Mouse (Mus musculus): ENCODE results near the gene Chst11.
A peak's percentile ranks its signal among the peaks of the same experiment; 100 is the strongest.

The Chst11 gene

DNA sequence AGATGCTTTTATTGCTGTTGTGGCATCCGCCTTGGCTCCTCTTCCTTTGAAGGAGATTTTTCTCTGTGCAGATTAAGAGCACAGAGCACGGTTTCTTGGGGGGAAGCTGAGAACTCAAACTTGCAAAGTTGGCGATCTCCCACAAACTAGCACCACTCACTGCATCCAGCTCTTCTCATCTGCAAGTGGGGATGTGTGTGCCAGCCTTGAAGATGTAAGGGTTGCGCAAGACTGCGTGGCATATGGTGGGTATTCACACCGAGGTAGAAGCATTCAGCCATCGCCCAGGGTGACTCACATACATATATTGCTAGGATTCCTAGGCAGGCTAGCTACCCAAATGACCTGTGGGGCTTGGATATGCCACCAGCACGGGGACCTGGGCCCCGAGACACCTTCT lies 52.9 kb downstream of the Chst11 start:
- DNase-seq: no peak

DNA sequence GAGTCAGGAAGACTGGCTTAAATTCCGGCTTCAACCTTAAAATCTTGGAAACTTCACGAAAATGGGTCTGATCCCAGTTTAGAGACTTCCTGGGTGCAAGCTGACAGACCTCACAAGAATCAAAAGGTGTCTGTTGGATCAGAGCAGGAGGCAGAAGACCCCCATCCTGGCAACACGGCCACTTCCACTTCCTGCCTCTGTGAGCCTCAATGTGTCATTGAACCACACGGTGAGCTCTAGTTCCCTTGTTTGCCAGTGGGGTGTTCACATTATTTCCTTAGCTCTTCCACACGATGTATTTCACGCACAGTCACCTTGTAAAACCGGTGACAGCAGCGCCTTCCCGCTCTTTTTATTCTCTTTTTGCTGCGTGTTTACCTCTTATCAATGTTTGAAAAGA lies 54.1 kb downstream of the Chst11 start:
- DNase-seq: no peak

DNA sequence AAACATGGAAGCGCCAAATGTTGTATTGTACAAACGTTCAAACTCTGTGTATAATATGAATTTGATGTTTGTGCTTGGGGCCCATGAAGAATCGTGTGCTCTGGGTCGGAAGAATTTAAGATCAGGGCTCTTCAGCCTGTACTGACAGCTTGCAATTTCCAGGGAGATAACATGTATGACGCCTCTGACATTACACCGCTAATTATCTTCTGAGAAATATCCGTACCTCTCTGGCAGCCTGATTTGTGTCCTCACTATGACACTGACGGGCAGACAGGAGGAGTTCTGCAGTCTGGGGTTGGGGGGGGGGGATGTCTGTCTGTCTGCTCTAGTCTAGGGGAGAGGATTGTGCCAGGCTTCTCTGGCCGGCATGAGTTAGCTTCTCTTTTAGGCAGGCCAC lies 56.6 kb downstream of the Chst11 start:
- DNase-seq: no peak

DNA sequence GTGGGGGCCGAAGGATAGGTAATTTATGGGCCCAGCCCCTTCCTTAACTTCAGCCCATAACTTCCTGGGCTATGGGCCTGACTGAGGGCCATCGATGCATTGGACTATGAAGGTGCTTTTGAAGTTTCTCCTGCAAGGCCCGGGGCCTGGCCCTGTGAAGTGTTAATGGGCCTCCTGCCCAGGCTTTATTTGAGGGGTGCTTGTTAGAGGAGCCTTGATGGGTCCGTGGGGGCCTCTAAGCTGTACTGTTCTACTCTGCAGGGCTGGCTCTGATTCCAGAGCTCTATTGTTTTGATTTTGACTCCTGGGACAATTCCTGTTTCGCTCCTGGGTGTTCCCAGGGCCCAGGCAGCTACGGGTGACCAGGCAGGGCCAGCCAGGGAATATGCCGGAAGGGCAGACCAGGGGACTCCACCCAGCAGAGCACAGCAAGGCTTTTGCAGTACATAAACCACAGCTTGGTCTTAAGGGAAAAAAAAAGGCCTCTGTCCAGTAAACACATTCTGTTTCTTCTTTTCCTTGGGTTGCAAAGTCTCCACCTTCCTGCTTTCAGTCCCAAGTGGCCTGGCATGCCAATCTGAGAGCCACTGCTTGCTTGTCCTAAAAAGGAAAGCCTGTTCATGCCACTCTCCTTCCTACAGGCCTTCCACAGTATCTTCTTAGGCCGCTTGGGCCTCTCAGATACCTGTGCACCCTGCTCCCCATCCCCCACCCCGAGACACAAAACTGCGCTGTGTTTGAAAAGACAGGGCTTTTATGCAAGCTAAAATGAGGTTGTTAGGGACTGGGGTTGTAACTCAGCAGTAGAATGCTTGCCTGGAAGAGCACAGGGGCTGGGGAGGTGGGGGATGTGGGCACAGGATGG lies 57.5 kb downstream of the Chst11 start:
- DNase-seq: no peak

DNA sequence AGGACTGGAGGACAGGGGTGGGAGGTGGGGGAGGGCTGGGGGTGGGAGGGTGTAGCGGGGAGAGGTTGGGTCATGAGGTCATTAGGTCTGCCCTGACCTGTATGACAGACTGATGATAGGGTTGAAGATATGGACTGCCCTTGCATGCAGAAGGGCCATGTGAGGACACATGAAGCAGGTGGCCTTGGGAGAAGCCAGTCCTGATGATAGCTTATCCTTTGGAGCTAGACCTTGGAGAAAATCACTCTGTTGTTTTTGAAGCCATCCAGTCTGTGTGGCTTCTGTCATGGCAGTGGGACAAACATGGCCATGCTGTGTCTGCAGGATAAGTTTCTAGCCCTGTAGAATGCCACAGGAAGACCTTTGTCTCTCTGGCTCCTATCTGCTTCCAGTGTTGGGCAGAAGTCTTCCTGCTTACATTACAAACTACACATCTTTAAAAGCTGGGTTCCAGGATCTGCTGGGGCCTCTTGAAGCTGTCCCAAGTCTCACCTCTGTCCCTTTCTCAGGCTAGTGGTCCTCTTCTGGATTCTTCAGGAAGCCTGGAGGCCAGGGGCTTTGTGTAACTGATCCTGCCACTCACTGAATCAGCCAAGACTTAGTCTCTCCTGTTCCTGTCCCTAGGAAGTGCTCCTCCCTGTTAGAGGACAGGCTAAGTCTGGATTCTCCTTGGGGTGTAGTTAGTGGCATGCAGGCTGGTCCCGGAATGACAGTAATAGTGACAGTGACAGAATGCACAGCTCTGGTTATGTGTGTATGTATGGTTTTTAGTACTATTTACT lies 58.4 kb downstream of the Chst11 start:
- DNase-seq: no peak

DNA sequence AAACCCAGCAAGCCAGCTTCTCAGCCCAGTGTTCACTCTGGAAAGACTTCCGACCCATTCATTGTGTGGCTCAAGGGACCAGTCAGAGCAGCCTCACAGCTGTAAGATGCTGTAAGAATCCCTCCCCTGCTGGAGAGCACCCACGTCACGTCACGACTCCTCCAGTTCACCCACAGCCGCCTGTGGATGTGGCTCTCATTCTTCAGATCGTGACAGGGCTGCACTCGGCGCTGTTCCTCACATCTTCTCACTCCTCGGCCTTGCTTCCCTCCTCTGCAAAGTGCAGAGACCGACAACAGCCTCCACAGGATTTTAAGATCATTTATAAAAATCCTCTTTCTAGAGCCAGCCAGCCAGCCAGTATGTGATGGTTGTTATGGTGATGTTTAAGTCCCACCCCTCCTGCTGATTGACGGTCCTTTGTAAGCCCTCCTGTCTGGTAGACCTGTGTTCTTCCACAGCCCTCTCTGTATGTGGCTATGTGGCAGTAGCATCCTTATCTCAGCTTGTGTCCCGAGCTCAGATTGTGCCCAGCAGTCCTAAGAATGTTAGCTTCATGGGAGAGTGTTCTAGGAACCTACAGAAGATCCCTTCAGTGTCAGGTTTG lies 64.0 kb downstream of the Chst11 start:
- DNase-seq: no peak

DNA sequence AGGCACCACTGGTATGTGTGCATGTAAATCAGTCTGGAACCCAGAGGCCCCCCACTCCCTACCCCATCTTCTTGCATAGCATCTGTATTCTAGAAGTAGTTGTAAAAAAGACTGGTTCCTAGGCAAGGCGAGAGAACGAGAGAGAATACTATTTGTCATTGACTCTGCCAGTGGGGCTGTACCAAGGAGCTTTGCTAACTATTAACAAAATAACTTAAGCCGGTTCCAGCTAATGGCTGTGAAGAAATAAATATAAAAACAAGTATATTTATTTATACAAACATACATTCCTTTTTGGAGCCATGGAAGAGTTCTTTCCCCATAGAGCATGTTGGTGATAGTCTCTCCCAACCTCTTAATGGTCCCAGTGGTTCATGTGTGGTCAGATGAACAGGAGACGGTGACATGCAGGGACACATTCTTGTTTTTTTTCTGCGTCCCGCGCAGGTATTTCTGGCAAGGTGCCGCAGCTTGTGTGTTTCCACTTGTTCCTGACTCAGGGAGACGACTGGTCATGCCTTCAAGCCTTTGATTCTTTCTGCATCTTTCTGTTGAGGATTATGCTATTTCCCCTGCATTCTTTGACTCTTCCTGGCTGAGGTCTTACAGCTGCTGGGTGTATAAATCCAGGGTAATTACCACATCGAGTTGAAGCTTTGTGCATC lies 68.7 kb downstream of the Chst11 start:
- DNase-seq: no peak

DNA sequence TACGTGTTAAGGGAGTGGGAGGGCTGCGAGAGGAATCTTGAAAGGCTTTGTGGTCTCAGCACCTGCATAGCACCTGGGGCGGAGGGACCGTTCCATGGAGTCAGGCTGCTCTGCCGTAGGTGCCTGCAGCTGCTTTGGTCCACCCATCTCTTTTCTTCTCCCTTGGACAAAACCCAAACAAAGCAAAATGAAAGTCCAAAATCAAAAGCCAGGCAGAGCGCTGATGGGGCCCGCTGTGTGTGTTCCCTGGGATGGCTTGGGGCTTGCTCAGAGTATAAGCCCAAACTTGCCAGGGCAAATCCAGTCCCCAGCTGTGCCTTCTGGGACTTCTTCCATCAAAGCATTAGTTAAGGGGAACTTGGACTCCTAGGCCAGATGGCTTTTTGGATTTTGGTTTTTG lies 71.0 kb downstream of the Chst11 start:
- DNase-seq: no peak

DNA sequence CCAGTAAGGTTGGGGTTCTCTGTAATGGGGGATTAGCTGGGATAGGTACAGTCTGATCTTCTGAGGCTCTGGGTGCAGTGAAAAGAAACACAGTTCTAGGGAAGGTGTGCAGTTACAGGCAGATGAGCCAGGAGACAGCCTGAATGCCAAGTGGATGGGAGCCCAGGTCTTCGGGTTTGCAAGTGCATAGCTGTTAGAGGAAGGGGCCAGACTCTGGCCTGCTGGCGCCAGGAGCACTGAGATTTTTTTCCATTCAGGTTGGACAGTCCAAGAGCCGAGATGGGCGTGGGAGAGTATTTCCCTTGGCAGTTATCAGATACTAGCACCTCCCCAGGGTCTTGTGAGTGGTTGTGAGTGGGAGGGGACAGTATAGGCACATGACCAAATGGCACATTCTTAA lies 71.6 kb downstream of the Chst11 start:
- no peak for DNase-seq

DNA sequence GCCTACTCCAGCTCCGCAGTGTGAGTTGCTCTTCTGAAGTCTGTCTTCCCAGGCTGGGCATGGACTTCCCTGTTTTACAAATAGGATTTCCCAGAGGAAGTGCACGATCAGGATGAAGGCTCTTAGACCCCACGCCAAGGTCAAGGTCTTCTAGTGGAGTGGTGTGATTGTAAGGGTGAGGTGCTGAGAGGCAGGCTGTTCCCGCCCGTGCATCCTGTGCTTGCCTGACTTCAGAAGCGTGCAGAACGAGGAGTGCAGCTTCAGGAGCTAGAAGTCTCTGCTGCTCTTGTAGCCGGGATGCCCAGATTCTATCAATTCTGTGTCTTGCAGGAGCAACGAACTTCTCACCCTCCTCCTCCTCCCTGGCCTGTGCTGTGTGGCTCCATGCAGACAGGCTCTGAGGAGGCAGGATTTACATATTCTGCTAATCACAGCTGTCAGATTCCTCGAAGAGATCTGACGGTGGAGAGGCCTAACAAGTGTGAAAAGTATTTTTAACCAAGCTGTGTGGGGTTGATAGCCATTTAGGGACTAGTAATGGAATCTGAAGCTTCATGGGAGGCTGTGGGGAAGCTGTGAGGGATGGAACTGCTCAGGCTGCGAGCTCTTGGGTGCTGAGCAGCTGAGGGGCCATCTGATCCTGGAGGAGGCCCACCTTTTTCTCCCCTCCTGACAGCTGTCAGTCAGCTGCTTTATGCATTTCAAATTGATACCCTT lies 74.9 kb downstream of the Chst11 start:
- no peak for DNase-seq

DNA sequence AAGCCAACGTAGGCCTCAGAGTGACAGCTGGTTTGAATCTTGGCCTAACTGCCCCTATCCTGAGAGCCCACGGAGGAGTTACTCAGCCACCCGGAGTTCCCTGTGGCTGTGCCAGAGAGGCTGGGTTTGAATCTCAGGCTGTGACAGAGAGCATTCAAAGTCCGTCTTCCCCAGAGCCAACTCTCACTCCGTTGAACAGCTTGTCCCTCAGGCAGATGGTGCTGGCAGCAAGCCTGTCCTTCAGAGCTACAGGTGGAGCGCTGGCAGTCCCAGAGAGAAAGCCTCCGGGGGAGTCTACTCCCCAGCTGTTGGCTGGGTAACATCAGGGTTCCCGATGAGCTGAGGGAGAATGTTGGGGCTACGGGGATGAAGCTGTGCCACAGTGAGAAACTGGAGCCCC lies 77.0 kb downstream of the Chst11 start:
- peak; percentile 80 for DNase-seq

DNA sequence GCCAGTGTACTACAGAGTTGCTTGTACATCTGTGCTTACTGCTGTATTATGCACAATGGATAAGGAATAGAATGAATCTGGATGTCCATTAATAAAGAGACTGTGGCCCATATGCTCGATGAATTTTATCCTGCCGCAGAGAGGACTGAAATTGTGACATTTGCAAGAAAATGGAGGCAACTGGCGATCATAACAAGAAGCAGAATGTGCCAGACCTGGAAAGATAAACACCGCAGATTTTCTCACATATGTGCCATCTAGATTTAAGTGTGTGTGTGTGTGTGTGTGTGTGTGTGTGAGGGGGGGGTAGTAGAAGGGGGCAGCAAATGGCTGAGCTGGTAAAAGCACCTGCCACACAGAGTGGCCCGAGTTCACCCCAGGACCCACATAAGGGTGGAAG lies 79.5 kb downstream of the Chst11 start:
- no peak for DNase-seq

DNA sequence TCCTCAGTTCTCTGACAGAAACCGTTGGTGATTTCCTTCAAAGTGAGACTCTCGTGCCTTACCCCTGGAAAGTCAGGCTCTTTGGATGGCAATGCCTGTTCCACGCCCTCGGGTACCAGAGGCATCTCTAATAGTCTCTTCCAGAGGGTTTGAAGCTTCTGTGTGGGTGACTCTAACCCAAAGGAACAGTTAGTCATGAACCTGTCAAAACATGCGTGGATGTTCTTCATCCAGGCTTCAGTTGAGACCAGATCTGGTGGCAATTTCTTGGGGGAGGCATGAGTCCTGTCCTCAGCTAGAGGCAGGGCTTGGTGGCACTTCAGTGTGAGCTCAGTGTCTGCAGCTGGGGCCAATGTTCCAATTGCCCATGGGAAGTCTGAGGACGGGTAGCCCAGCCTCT lies 80.9 kb downstream of the Chst11 start:
- DNase-seq: no peak

DNA sequence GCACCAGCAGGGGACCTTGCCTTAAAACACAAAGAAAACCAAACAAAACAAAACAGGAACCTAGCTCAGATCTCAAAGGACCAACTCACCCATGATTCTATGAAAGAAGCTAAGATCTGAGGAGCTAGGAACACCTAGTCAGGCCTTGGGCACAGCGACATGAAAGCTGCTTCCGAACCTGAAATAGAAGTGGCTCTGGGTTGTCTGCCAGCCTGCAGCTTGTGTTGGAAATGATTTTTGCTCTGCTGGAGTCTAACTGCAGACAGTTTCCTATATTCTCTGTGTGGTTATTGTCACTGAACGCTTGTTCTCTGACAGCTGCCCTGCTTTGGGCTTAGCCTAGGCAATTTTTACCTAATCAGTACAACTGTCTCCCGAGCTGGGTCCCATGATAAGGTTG lies 82.0 kb downstream of the Chst11 start:
- no peak for DNase-seq

DNA sequence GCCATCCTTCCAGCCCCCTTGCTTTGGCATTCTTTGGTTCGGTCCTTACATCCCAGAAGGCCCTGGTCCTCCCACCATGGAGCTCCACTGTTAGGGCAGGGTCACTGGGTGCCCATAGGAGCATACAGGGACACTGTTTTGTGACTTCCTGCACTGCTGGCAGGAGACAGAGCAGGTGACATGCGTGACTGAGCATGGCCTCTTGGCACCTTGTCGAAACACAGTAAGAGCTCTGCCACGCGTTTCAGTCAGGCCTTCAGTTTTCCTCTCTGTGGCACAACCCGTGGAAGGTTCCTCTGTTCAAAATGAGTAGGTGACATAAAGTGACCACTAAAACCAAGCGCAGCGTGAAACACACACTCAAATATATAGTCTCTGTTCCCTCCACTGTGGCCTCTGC lies 83.2 kb downstream of the Chst11 start:
- DNase-seq: no peak

DNA sequence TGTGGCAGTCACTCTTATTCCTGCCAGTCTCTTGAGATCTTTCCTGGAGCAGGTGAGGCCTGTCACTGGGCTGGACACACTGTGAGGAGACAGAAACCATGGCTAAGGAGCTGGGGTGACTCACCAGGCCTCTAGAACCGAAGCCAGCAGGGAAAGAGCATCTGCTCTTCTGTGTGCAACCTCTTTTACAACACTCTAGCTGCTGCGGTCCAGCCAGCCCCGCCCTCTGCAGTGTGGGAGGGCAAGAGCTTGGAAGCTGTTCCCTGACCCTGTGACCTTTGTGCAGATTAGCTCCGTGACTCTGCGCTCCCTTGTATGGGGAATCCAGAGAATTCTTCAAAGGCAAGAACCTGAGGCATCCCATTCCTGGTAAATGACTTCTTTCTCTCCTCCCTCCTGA lies 84.5 kb downstream of the Chst11 start:
- DNase-seq: no peak

DNA sequence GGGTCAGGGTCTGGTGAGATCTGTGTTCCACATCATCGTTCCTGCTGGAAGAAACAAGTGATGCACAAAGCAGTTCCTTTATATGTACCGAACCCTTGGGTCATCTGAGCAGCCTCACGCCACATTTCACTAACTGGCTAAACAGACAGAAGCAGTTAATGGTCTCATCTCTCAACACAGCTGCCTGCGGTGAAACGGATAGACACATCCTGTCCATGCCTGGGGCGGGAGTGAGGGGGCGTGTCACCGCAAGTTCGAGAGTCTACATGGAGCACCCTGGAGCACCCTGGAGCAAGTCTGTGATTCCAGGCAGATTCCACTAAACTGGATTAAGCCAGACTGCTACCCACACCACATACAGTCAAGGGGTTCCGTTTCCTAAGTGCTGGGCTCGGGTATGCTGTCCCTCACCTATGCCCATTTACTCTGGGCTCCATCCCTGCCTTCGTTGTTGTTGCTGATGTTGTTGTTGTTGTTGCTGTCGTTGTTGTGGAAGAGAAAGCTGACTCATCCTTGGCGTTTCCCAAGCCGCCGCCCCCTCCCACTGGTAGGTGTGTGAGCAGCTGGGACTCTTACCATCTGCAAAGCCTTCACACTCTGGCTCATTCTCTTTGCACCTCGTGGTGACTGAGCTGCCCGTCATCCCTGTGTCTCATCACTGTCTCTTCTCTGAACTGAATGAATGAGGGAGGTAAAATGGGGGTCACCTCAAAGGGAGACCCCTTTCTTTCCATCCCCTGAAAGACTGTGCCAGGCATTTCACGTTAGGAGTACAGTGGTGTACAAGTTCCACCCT lies 86.7 kb downstream of the Chst11 start:
- no peak for DNase-seq

DNA sequence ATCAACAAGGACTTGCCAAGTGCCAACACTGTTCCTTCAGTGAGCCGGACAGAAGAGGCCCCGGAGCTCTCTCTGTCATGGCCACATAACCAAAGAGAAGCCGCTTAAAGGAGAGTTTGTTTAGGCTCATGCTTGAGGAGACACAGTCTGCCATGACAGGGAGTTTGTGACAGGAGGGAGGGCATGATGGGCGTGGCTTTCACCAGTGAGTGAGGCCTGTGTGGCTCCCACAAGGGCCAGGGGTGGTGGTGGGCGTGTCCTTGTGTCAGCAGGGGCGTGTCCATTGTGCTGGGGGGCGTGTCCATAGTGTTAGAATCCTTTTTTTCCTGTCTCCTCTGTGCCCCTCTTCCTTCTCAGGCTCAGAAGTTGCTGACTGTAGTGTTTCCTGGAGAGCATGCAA lies 87.8 kb downstream of the Chst11 start:
- no peak for DNase-seq

DNA sequence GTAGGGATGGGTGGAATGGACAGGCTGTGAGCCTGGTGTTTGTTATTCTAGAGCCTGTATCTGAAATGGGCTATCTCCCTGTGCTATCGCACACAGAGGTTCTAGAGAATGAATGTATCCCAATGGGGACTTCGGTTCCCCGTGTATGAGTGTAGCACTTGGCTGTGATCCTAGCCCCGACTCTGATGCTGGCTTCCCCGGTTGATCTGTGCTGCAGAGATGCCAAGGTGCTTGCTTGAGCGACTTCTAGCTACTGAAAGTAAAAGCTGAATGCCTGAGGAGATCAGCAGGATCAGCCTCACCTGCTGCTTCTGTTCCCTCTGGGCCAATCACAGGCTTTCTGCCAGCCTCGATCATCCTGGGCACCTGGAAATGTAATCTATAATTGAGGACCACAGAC lies 91.5 kb downstream of the Chst11 start:
- peak; percentile 18 for DNase-seq

DNA sequence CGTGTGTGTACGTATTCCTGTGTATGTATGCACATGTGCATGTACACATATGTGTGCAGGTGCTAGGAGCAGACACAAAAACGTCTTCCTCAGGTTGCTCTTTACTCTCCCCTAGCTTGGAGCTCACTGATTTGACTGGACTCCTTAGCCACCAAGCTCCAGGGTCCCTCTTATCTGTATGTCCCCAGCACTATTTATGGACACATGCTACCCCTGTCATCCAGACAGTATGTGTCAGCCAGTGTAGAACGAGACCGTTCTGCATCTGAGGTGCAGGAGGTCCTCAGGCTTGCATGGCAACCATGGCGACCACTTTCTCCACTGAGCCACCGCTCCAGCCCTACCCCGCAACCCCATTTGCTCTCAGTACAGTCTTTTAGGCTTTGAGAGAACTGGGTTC lies 93.4 kb downstream of the Chst11 start:
- DNase-seq: no peak

DNA sequence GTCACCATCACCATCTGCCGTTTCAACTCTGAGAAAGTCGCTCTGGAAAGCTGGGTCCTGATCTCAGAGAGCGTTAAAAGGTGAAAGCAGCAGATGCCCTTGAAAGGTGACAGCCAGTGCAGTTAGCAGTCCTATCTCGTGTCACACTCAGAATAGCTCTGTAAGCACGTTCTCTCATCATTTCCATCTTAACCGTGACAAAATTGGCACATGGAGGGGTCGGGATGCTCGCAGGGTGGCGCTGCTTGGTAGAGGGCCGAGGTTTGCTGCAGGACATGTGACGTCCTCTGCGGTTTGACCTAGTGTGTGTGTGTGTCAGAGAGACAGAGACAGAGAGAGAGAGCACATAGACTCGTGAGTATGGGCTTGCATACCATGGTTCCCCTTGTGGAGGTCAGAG lies 94.5 kb downstream of the Chst11 start:
- DNase-seq: no peak

DNA sequence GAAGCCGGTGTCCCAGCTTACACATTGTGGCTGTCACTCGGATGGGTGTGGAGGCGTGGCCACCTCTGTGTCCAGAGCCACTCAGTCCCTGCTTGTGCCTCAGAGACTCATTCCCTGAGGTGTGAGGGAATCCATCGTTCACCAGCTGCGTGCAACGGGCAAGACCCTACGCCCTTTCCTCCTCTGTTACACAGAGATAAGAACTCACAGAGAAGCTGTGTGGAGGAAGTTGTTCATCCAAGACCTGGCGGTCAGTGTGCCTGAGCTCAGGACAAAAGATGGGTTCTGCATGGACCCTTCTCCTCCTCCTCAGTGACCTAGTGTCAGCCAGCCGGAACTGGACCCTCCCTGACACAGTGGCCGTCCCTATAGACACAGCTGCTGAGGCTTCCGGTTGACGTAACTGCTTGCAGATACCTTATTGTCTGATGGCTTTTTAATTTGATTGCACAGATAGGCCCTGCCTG lies 95.0 kb downstream of the Chst11 start:
- DNase-seq: no peak

All from cerebellum, adult 9-11 months (tissue).